Mouse (Mus musculus): ENCODE results near the gene Gstt2. TPM values are rescaled to one million over a fixed set of nuclear protein-coding genes. Genes with fewer than 3 reads are reported as not detected.
A peak's percentile ranks its signal among the peaks of the same experiment; 100 is the strongest.

The Gstt2 gene
- total RNA-seq, 1 experiment: 17.8 TPM

- no peak for TF ChIP-seq HCFC1 (IDR thresholded peaks at IDR 0.05; ENCODE audit: borderline replicate concordance, insufficient read depth, low read length)
- no peak for TF ChIP-seq CHD2 (IDR thresholded peaks at IDR 0.05; ENCODE audit: low read depth, low read length)
- TF ChIP-seq ZNF384 (IDR thresholded peaks at IDR 0.05; ENCODE audit: low read depth, low read length): no peak
- TF ChIP-seq MAFK (IDR thresholded peaks at IDR 0.05; ENCODE audit: insufficient read depth, low read depth, low read length): no peak
- TF ChIP-seq ZC3H11A (IDR thresholded peaks at IDR 0.05; ENCODE audit: borderline replicate concordance, low read depth, low read length): no peak
- no peaks in the 10 kb centered on the region for H3K36me3 ChIP-seq (ENCODE audit: control insufficient read depth, insufficient read depth, low read length, poor library complexity, severe bottlenecking)
- no peaks in the 10 kb centered on the region for H3K9me3 ChIP-seq (ENCODE audit: control insufficient read depth, insufficient read depth, low read depth, low read length)
- H3K4me3 ChIP-seq (ENCODE audit: insufficient read depth in 1 of 2, low read depth in 1 of 2, low read length in 2 of 2, poor library complexity in 1 of 2, severe bottlenecking in 1 of 2): peak overlapping the region; percentile 4 to 51; a peak in 3 of 4 replicates
- H3K27ac ChIP-seq (ENCODE audit: insufficient read depth, low read depth, low read length, poor library complexity, severe bottlenecking): peak overlapping the region; percentile 81
- peaks cover 4 to 17% of the 10 kb centered on the region in 2 experiments; a peak in 3 of 4 replicates for H3K4me1 ChIP-seq (ENCODE audit: control insufficient read depth in 2 of 2, insufficient read depth in 2 of 2, low read length in 2 of 2, poor library complexity in 1 of 2)
- in situ Hi-C loops (cut with MboI; ENCODE audit: low sequenced_read_pairs in 2 of 2, unreplicated experiment in 2 of 2): no loop called here
- H3K9ac ChIP-seq (ENCODE audit: insufficient read depth, low read depth, low read length, poor library complexity, severe bottlenecking): peak overlapping the region; percentile 35; the same call in 1 of the 2 replicates
- DNase-seq (ENCODE audit: low read depth, low spot score): no peak
These were observed 36.4 kb upstream of the Gstt2 start for GRCm38 (mm10) chr10:75873543-75874170.

GRCm38 (mm10) chr10:75872915-75873542 lies 35.8 kb upstream of the Gstt2 start:
- peak overlapping the region; percentile 35; the same call in 1 of the 2 replicates for H3K9ac ChIP-seq (ENCODE audit: insufficient read depth, low read depth, low read length, poor library complexity, severe bottlenecking)
- peak overlapping the region; percentile 81 for H3K27ac ChIP-seq (ENCODE audit: insufficient read depth, low read depth, low read length, poor library complexity, severe bottlenecking)
- peak; percentile 90 for DNase-seq (ENCODE audit: low read depth, low spot score)
- H3K9me3 ChIP-seq (ENCODE audit: control insufficient read depth, insufficient read depth, low read depth, low read length): no peaks in the 10 kb centered on the region
- peaks cover 4 to 17% of the 10 kb centered on the region in 2 experiments; a peak in 3 of 4 replicates for H3K4me1 ChIP-seq (ENCODE audit: control insufficient read depth in 2 of 2, insufficient read depth in 2 of 2, low read length in 2 of 2, poor library complexity in 1 of 2)
- peak overlapping the region; percentile 10 to 51 for H3K4me3 ChIP-seq (ENCODE audit: insufficient read depth in 1 of 2, low read depth in 1 of 2, low read length in 2 of 2, poor library complexity in 1 of 2, severe bottlenecking in 1 of 2)
- in situ Hi-C loops (cut with MboI; ENCODE audit: low sequenced_read_pairs in 2 of 2, unreplicated experiment in 2 of 2): no loop called here
- no peaks in the 10 kb centered on the region for H3K36me3 ChIP-seq (ENCODE audit: control insufficient read depth, insufficient read depth, low read length, poor library complexity, severe bottlenecking)
- no peak for TF ChIP-seq HCFC1 (IDR thresholded peaks at IDR 0.05; ENCODE audit: borderline replicate concordance, insufficient read depth, low read length)
- TF ChIP-seq CHD2 (IDR thresholded peaks at IDR 0.05; ENCODE audit: low read depth, low read length): no peak; the same call in 1 of the 2 replicates
- TF ChIP-seq ZC3H11A (IDR thresholded peaks at IDR 0.05; ENCODE audit: borderline replicate concordance, low read depth, low read length): no peak
- TF ChIP-seq MAFK (IDR thresholded peaks at IDR 0.05; ENCODE audit: insufficient read depth, low read depth, low read length): no peak
- no peak for TF ChIP-seq ZNF384 (IDR thresholded peaks at IDR 0.05; ENCODE audit: low read depth, low read length)

DNA sequence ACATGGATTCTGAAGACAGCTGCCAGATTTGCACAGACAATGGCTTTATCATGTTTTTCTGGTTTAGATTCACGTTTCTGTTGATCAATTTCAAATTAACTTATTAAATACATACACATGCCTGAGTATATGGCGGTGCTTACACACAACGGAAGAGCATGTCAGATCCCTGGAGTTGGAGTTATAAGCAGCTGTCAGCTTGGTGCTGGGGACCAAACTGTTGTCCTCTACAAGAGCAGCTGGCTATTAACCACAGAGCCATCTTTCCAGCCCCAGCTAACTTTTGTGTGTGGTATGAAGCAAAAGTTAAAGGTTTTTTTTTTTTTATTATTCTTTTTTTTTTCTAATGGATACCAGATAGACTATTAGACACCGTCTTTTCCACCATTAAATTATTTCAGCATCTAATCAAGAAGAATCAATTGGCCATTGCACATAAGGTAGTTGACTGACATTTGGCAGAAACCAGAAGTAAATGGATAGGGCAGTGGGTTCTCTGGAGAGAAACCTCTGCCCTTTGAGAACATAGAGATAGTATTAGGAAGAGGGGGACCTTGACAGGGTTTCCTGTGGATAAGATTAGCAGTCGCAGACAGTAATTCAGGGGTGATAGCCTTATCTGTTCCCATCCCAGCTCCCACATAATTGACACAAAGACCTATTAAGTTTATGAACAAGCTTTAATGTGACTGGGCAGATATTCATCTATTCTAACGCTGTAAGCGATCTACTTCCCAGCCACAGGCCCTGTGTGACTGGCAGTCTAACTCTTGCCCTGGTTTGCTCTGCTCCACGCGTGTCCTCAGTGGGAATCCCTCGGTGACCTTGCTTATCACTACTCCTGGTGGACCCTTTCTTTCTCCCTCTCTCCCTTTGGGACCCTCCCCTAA lies 35.0 kb upstream of the Gstt2 start:
- in situ Hi-C loops (cut with MboI; ENCODE audit: low sequenced_read_pairs in 2 of 2, unreplicated experiment in 2 of 2): no loop called here
- TF ChIP-seq HCFC1 (IDR thresholded peaks at IDR 0.05; ENCODE audit: borderline replicate concordance, insufficient read depth, low read length): no peak
- TF ChIP-seq ZNF384 (IDR thresholded peaks at IDR 0.05; ENCODE audit: low read depth, low read length): no peak
- TF ChIP-seq ZC3H11A (IDR thresholded peaks at IDR 0.05; ENCODE audit: borderline replicate concordance, low read depth, low read length): no peak
- TF ChIP-seq MAFK (IDR thresholded peaks at IDR 0.05; ENCODE audit: insufficient read depth, low read depth, low read length): no peak
- no peak for TF ChIP-seq CHD2 (IDR thresholded peaks at IDR 0.05; ENCODE audit: low read depth, low read length)
- Histone ChIP-seq H3K9ac (ENCODE audit: insufficient read depth, low read depth, low read length, poor library complexity, severe bottlenecking) (peak overlapping the region; percentile 80), H3K27ac (ENCODE audit: insufficient read depth, low read depth, low read length, poor library complexity, severe bottlenecking) (peak overlapping the region; percentile 89), H3K4me1 (ENCODE audit: control insufficient read depth in 2 of 2, insufficient read depth in 2 of 2, low read length in 2 of 2, poor library complexity in 1 of 2) (peaks cover 4 to 17% of the 10 kb centered on the region in 2 experiments; a peak in 3 of 4 replicates), H3K9me3 (ENCODE audit: control insufficient read depth, insufficient read depth, low read depth, low read length) (no peaks in the 10 kb centered on the region), H3K4me3 (ENCODE audit: insufficient read depth in 1 of 2, low read depth in 1 of 2, low read length in 2 of 2, poor library complexity in 1 of 2, severe bottlenecking in 1 of 2) (peak overlapping the region; percentile 52 to 63), H3K36me3 (ENCODE audit: control insufficient read depth, insufficient read depth, low read length, poor library complexity, severe bottlenecking) (no peaks in the 10 kb centered on the region)
- no peak for DNase-seq (ENCODE audit: low read depth, low spot score)

DNA sequence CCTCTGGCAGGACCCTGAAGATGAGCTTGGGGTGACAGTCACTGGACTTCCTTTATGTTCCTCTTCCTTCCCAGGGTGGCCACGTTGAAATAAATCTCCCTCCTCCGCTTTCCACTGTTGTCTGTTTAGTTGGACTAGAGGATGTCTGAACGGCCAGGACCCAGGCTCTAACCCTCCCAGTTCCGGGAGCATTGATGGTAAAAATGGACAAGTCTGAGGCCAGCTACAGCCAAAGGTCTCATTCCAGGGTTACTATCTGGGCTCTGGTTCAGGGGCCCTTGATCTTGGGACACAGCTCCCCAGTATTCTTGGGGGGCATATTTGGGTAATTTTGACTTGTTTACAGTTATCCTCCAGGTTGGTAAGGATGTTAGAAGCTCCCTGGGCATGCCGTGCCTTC lies 24.4 kb upstream of the Gstt2 start:
- Histone ChIP-seq H3K27ac (ENCODE audit: insufficient read depth, low read depth, low read length, poor library complexity, severe bottlenecking) (no peak overlapping the region), H3K4me3 (ENCODE audit: insufficient read depth in 1 of 2, low read depth in 1 of 2, low read length in 2 of 2, poor library complexity in 1 of 2, severe bottlenecking in 1 of 2) (no peak overlapping the region), H3K4me1 (ENCODE audit: control insufficient read depth in 2 of 2, insufficient read depth in 2 of 2, low read length in 2 of 2, poor library complexity in 1 of 2) (peaks cover 4 to 20% of the 10 kb centered on the region in 2 experiments; a peak in 3 of 4 replicates), H3K36me3 (ENCODE audit: control insufficient read depth, insufficient read depth, low read length, poor library complexity, severe bottlenecking) (peaks cover 27% of the 10 kb centered on the region), H3K9ac (ENCODE audit: insufficient read depth, low read depth, low read length, poor library complexity, severe bottlenecking) (no peak overlapping the region), H3K9me3 (ENCODE audit: control insufficient read depth, insufficient read depth, low read depth, low read length) (no peaks in the 10 kb centered on the region)
- no peak for DNase-seq (ENCODE audit: low read depth, low spot score)
- TF ChIP-seq HCFC1 (IDR thresholded peaks at IDR 0.05; ENCODE audit: borderline replicate concordance, insufficient read depth, low read length) (no peak), MAFK (IDR thresholded peaks at IDR 0.05; ENCODE audit: insufficient read depth, low read depth, low read length) (no peak), CHD2 (IDR thresholded peaks at IDR 0.05; ENCODE audit: low read depth, low read length) (no peak), ZC3H11A (IDR thresholded peaks at IDR 0.05; ENCODE audit: borderline replicate concordance, low read depth, low read length) (no peak), ZNF384 (IDR thresholded peaks at IDR 0.05; ENCODE audit: low read depth, low read length) (no peak)
- in situ Hi-C loops (cut with MboI; ENCODE audit: low sequenced_read_pairs in 2 of 2, unreplicated experiment in 2 of 2): no loop called here

Data from ES-E14 (cell line).